Mouse (Mus musculus) MEL (cell line): Measurements from ENCODE around the gene Ppif. TPM values are rescaled to one million over a fixed set of nuclear protein-coding genes. Genes with fewer than 3 reads are reported as not detected.

ENCODE experiments used
- DNase-seq: peaks from one replicate; pipeline ENCODE4 v3.0.0; 2011; ENCODE audit warnings: low read depth, low spot score
- H3K27ac ChIP-seq: 2 replicates; pipeline ENCODE4 v1.5.1; 2012; ENCODE audit warnings: low read depth, mild to moderate bottlenecking, control low read depth, low read length, moderate library complexity; ENCODE audit not compliant: control insufficient read depth
- H3K27me3 ChIP-seq, 2 experiments: fragments of 150-350 bp in 1 of 2; sonication (generic) in 1 of 2; 2 replicates each; pipeline ENCODE4 v1.6.1; 2012; ENCODE audit warnings: low read length in 2 of 2, mild to moderate bottlenecking in 2 of 2, improper control_type of control experiment in 1 of 2, moderate library complexity in 1 of 2; ENCODE audit not compliant: insufficient read depth in 2 of 2, control insufficient read depth in 1 of 2
- H3K36me3 ChIP-seq, 2 experiments: 2 replicates each; pipeline ENCODE4 v1.6.1; 2012 to 2014; ENCODE audit warnings: low read length in 2 of 2, improper control_type of control experiment in 1 of 2, inconsistent platforms in 1 of 2, mild to moderate bottlenecking in 1 of 2; ENCODE audit not compliant: insufficient read depth in 2 of 2, control insufficient read depth in 1 of 2
- H3K4me1 ChIP-seq, 2 experiments: fragments of 150-350 bp in 1 of 2; sonication (generic) in 1 of 2; 2 replicates each; pipeline ENCODE4 v1.6.1; 2012; ENCODE audit warnings: low read length in 2 of 2, improper control_type of control experiment in 1 of 2, mild to moderate bottlenecking in 1 of 2; ENCODE audit not compliant: insufficient read depth in 2 of 2, control insufficient read depth in 1 of 2
- H3K4me3 ChIP-seq, 2 experiments: fragments of 150-350 bp in 1 of 2; sonication (generic) in 1 of 2; 2 replicates each; pipeline ENCODE4 v1.5.1; 2012; ENCODE audit warnings: low read depth in 2 of 2, low read length in 2 of 2, mild to moderate bottlenecking in 2 of 2, moderate library complexity in 2 of 2, control low read depth in 1 of 2, improper control_type of control experiment in 1 of 2; ENCODE audit not compliant: control insufficient read depth in 1 of 2, insufficient read depth in 1 of 2
- H3K79me2 ChIP-seq: 2 replicates; pipeline ENCODE4 v1.6.1; 2012; ENCODE audit warnings: mild to moderate bottlenecking, low read length, moderate library complexity; ENCODE audit not compliant: control insufficient read depth, poor library complexity, insufficient read depth
- H3K9ac ChIP-seq: 2 replicates; pipeline ENCODE4 v1.6.1; 2012; ENCODE audit warnings: low read depth, mild to moderate bottlenecking, control low read depth, low read length, moderate library complexity; ENCODE audit not compliant: control insufficient read depth, poor library complexity, severe bottlenecking
- H3K9me3 ChIP-seq: fragments of 150-350 bp; sonication (generic); replicated peaks from 2 replicates; pipeline ENCODE4 v1.6.1; 2012; ENCODE audit warnings: mild to moderate bottlenecking, low read length, improper control_type of control experiment, moderate library complexity; ENCODE audit not compliant: insufficient read depth
- BHLHE40 ChIP-seq: IDR thresholded peaks from 2 replicates; pipeline ENCODE4 v1.6.1; 2012; ENCODE audit warnings: low read depth, mild to moderate bottlenecking, inconsistent platforms, low read length, improper control_type of control experiment, borderline replicate concordance
- CHD1 ChIP-seq: IDR thresholded peaks from 2 replicates; pipeline ENCODE4 v1.6.1; 2012; ENCODE audit warnings: low read depth, mild to moderate bottlenecking, inconsistent platforms, low read length, improper control_type of control experiment
- CTCF ChIP-seq, 3 experiments: IDR thresholded peaks in 2 of 3; conservative IDR thresholded peaks in 1 of 3; 2 replicates each; pipeline ENCODE4 v1.5.1; 2011 to 2012; ENCODE audit warnings: low read length in 3 of 3, low read depth in 2 of 3, mild to moderate bottlenecking in 2 of 3, improper control_type of control experiment in 1 of 3, inconsistent platforms in 1 of 3, mixed read lengths in 1 of 3, moderate library complexity in 1 of 3; ENCODE audit not compliant: control insufficient read depth in 1 of 3, insufficient read depth in 1 of 3, poor library complexity in 1 of 3, severe bottlenecking in 1 of 3
- ELF1 ChIP-seq: IDR thresholded peaks from 2 replicates; pipeline ENCODE4 v1.6.1; 2014; ENCODE audit warnings: low read depth, mild to moderate bottlenecking, inconsistent platforms, low read length, improper control_type of control experiment, moderate library complexity
- EP300 ChIP-seq, 2 experiments: IDR thresholded peaks; 2 replicates each; pipeline ENCODE4 v1.6.1; 2011; ENCODE audit warnings: improper control_type of control experiment in 2 of 2, low read length in 2 of 2, low read depth in 1 of 2, mild to moderate bottlenecking in 1 of 2
- GATA1 ChIP-seq: IDR thresholded peaks from 2 replicates; pipeline ENCODE4 v1.6.1; 2011; ENCODE audit warnings: low read depth, low read length, improper control_type of control experiment
- HCFC1 ChIP-seq: IDR thresholded peaks from 2 replicates; pipeline ENCODE4 v1.6.1; 2012; ENCODE audit warnings: low read depth, mild to moderate bottlenecking, inconsistent platforms, low read length, improper control_type of control experiment, moderate library complexity
- KAT2A ChIP-seq: conservative IDR thresholded peaks from 2 replicates; pipeline ENCODE4 v1.6.1; 2012; ENCODE audit warnings: low read depth, low read length, improper control_type of control experiment, inconsistent platforms
- MAFK ChIP-seq: IDR thresholded peaks from 2 replicates; pipeline ENCODE4 v1.6.1; 2011; ENCODE audit warnings: low read depth, mild to moderate bottlenecking, low read length, improper control_type of control experiment, borderline replicate concordance
- MAX ChIP-seq: IDR thresholded peaks from 2 replicates; pipeline ENCODE4 v1.6.1; 2011; ENCODE audit warnings: low read length, improper control_type of control experiment
- MAZ ChIP-seq: IDR thresholded peaks from 2 replicates; pipeline ENCODE4 v1.6.1; 2012; ENCODE audit warnings: low read depth, mild to moderate bottlenecking, inconsistent platforms, low read length, improper control_type of control experiment
- MEF2A ChIP-seq: IDR thresholded peaks from 2 replicates; pipeline ENCODE4 v1.6.1; 2014; ENCODE audit warnings: low read depth, mild to moderate bottlenecking, inconsistent platforms, low read length, improper control_type of control experiment; ENCODE audit not compliant: poor library complexity, insufficient replicate concordance, severe bottlenecking; ENCODE audit errors: extremely low read depth
- MXI1 ChIP-seq: IDR thresholded peaks from 2 replicates; pipeline ENCODE4 v1.6.1; 2011; ENCODE audit warnings: mild to moderate bottlenecking, low read depth, low read length, improper control_type of control experiment
- MYC ChIP-seq: IDR thresholded peaks from 2 replicates; pipeline ENCODE4 v1.6.1; 2011; ENCODE audit warnings: low read depth, mild to moderate bottlenecking, low read length, improper control_type of control experiment, moderate library complexity
- NELFE ChIP-seq: IDR thresholded peaks from 2 replicates; pipeline ENCODE4 v1.6.1; 2011; ENCODE audit warnings: low read depth, low read length, improper control_type of control experiment
- NRF1 ChIP-seq: IDR thresholded peaks from 2 replicates; pipeline ENCODE4 v1.6.1; 2014; ENCODE audit warnings: low read depth, mild to moderate bottlenecking, inconsistent platforms, low read length, improper control_type of control experiment, moderate library complexity; ENCODE audit not compliant: poor library complexity, insufficient read depth, severe bottlenecking
- POLR2A ChIP-seq, 2 experiments: IDR thresholded peaks; 2 replicates each; pipeline ENCODE4 v1.6.1; 2011 to 2012; ENCODE audit warnings: low read length in 2 of 2, mild to moderate bottlenecking in 2 of 2, control low read depth in 1 of 2, improper control_type of control experiment in 1 of 2, low read depth in 1 of 2, moderate library complexity in 1 of 2; ENCODE audit not compliant: control insufficient read depth in 1 of 2, insufficient read depth in 1 of 2, poor library complexity in 1 of 2
- RAD21 ChIP-seq: IDR thresholded peaks from 2 replicates; pipeline ENCODE4 v1.6.1; 2011; ENCODE audit warnings: mild to moderate bottlenecking, low read depth, low read length, improper control_type of control experiment
- RCOR1 ChIP-seq: IDR thresholded peaks from 2 replicates; pipeline ENCODE4 v1.6.1; 2012; ENCODE audit warnings: low read depth, mild to moderate bottlenecking, inconsistent platforms, low read length, improper control_type of control experiment
- SIN3A ChIP-seq: IDR thresholded peaks from 2 replicates; pipeline ENCODE4 v1.6.1; 2012; ENCODE audit warnings: low read length, improper control_type of control experiment, inconsistent platforms
- TAL1 ChIP-seq: IDR thresholded peaks from 2 replicates; pipeline ENCODE4 v1.6.1; 2012; ENCODE audit warnings: mild to moderate bottlenecking, inconsistent platforms, low read length, moderate library complexity, mixed read lengths
- TBP ChIP-seq: IDR thresholded peaks from 2 replicates; pipeline ENCODE4 v1.8.0; 2011; ENCODE audit warnings: low read depth, low read length, improper control_type of control experiment
- USF1 ChIP-seq: IDR thresholded peaks from 2 replicates; pipeline ENCODE4 v1.6.1; 2014; ENCODE audit warnings: low read depth, mild to moderate bottlenecking, inconsistent platforms, low read length, improper control_type of control experiment, moderate library complexity
- USF2 ChIP-seq, 2 experiments: IDR thresholded peaks; 2 replicates each; pipeline ENCODE4 v1.6.1; 2011 to 2012; ENCODE audit warnings: improper control_type of control experiment in 2 of 2, low read length in 2 of 2, borderline replicate concordance in 1 of 2, inconsistent platforms in 1 of 2, low read depth in 1 of 2, mild to moderate bottlenecking in 1 of 2; ENCODE audit not compliant: insufficient read depth in 1 of 2
- ZKSCAN1 ChIP-seq: IDR thresholded peaks from 2 replicates; pipeline ENCODE4 v1.6.1; 2012; ENCODE audit warnings: low read depth, mild to moderate bottlenecking, inconsistent platforms, low read length, improper control_type of control experiment, moderate library complexity
- ZMIZ1 ChIP-seq: IDR thresholded peaks from 2 replicates; pipeline ENCODE4 v1.6.1; 2012; ENCODE audit warnings: low read depth, mild to moderate bottlenecking, inconsistent platforms, low read length, improper control_type of control experiment, moderate library complexity
- ZNF384 ChIP-seq: IDR thresholded peaks from 2 replicates; pipeline ENCODE4 v1.6.1; 2012; ENCODE audit warnings: low read depth, mild to moderate bottlenecking, inconsistent platforms, low read length, improper control_type of control experiment
- polyA plus RNA-seq, 2 experiments: library from polyadenylated mRNA; stranded (reverse) in 1 of 2; unstranded in 1 of 2; fragments of >175 nt in 1 of 2; fragments of >200 nt in 1 of 2; gene quantifications; 2 replicates each; pipeline versions ENCODE4 v1.2.1 to v1.2.4; 2012; ENCODE audit warnings: low replicate concordance in 2 of 2, low read depth in 1 of 2; ENCODE audit not compliant: insufficient read length in 2 of 2, insufficient read depth in 1 of 2, missing spikeins in 1 of 2
- total RNA-seq: library from RNA; depleted of rRNA; stranded (reverse); fragments of 300-350 nt; gene quantifications from 2 replicates; pipeline ENCODE4 v1.2.3, GENCODE M21; 2012

Ppif gene
- total and polyA plus RNA-seq, 3 experiments = 71.0 to 128 (median 127) TPM

GRCm38 (mm10) chr14:25693271-25693887 lies 575 bp upstream of the Ppif start:
- no peak for DNase-seq
- H3K27me3 ChIP-seq = no peaks in the 10 kb centered on the region
- peaks cover 0 to 9% of the 10 kb centered on the region in 2 experiments; a peak in 2 of 4 replicates for H3K36me3 ChIP-seq
- H3K79me2 ChIP-seq = peaks cover 20% of the 10 kb centered on the region
- no peak overlapping the region for H3K27ac ChIP-seq
- peaks cover 3 to 18% of the 10 kb centered on the region in 2 experiments; a peak in 3 of 4 replicates for H3K4me1 ChIP-seq
- H3K9me3 ChIP-seq = no peaks in the 10 kb centered on the region
- H3K4me3 ChIP-seq = peak overlapping the region; percentile 36 to 67; a peak in 3 of 4 replicates
- H3K9ac ChIP-seq = peak overlapping the region; percentile 70
- TF ChIP-seq MAFK = no peak
- no peak for TF ChIP-seq ZKSCAN1
- TF ChIP-seq MAX = no peak
- TF ChIP-seq ZNF384 = no peak

GRCm38 (mm10) chr14:25694569-25694897 lies 579 bp downstream of the Ppif start:
- Histone ChIP-seq H3K4me1 (peaks cover 3 to 18% of the 10 kb centered on the region in 2 experiments; a peak in 3 of 4 replicates), H3K9ac (peak overlapping the region; percentile 94), H3K27me3 (no peaks in the 10 kb centered on the region), H3K79me2 (peaks cover 20% of the 10 kb centered on the region), H3K9me3 (no peaks in the 10 kb centered on the region), H3K36me3 (peaks cover 0 to 9% of the 10 kb centered on the region in 2 experiments; a peak in 2 of 4 replicates), H3K27ac (peak overlapping the region; percentile 33), H3K4me3 (peak overlapping the region; percentile 66 to 74)
- TF ChIP-seq MYC (no peak), RCOR1 (no peak), USF1 (peak; percentile 67), USF2 (IDR thresholded peaks at IDR 0.05; ENCODE audit: borderline replicate concordance in 1 of 2, insufficient read depth in 1 of 2, low read depth in 1 of 2, low read length in 2 of 2) (no peak), GATA1 (no peak), CTCF (IDR thresholded peaks at IDR 0.05 in 2 of 3, conservative IDR thresholded peaks at IDR 0.05 in 1 of 3; ENCODE audit: control insufficient read depth in 1 of 3, insufficient read depth in 1 of 3, low read depth in 2 of 3, low read length in 3 of 3, poor library complexity in 1 of 3, severe bottlenecking in 1 of 3) (no peak), KAT2A (no peak), ZMIZ1 (no peak), TBP (no peak), ELF1 (no peak), MAZ (no peak), SIN3A (no peak; the same call in 1 of the 2 replicates), POLR2A (IDR thresholded peaks at IDR 0.05; ENCODE audit: control insufficient read depth in 1 of 2, insufficient read depth in 1 of 2, low read depth in 1 of 2, low read length in 2 of 2, poor library complexity in 1 of 2) (no peak), TAL1 (no peak), BHLHE40 (no peak), EP300 (IDR thresholded peaks at IDR 0.05; ENCODE audit: low read depth in 1 of 2, low read length in 2 of 2) (no peak), HCFC1 (no peak), MAX (no peak), MAFK (no peak), RAD21 (no peak), NRF1 (no peak), MXI1 (peak; percentile 85), CHD1 (0 out of 2 replicates have a peak, but pooled peaks have one; percentile 10), MEF2A (no peak), NELFE (no peak)
- peak; percentile 53 for DNase-seq
